Mouse (Mus musculus) heart, adult 2 months (tissue): ENCODE measurements around the gene Cd274.

ENCODE experiments used
- CTCF ChIP-seq: fragments of 200-600 bp; IDR thresholded peaks from 2 replicates; pipeline ENCODE4 v1.8.1; 2022; ENCODE audit warnings: antibody characterized with exemption, mild to moderate bottlenecking, moderate library complexity
- EP300 ChIP-seq: fragments of 200-500 bp; IDR thresholded peaks from 2 replicates; pipeline ENCODE4 v1.6.1; 2011; ENCODE audit warnings: low read depth, low read length, control low read depth; ENCODE audit not compliant: insufficient read depth
- POLR2A ChIP-seq: fragments of 200-500 bp; IDR thresholded peaks from 2 replicates; pipeline ENCODE4 v1.6.1; 2011; ENCODE audit warnings: mild to moderate bottlenecking, low read depth, low read length, control low read depth; ENCODE audit not compliant: insufficient read depth

GRCm38 (mm10) chr19:29366226-29366968 is 858 bp upstream of the Cd274 start:
- TF ChIP-seq EP300 (no peak), CTCF (no peak), POLR2A (no peak)
